Mouse (Mus musculus) ZHBTc4 (cell line): ENCODE results near the gene Slc28a1.

Source experiments
- DNase-seq: peaks from one replicate; pipeline ENCODE4 v3.0.0-alpha.2; 2011; ENCODE audit warnings: low read depth, low spot score

The Slc28a1 gene

GRCm38 (mm10) chr7:81212261-81212681, 97.7 kb downstream of the Slc28a1 start:
- peak; percentile 94 for DNase-seq

- peak; percentile 97 for DNase-seq
These were observed 98.2 kb downstream of the Slc28a1 start for GRCm38 (mm10) chr7:81212697-81213346.

GRCm38 (mm10) chr7:81213347-81214152, 99.0 kb downstream of the Slc28a1 start, which contains the start of gene Pde8a:
Pde8a (plus strand) TSS chr7:81213596.
- DNase-seq: no peak

- peak; percentile 49 for DNase-seq
These were observed 99.7 kb downstream of the Slc28a1 start for GRCm38 (mm10) chr7:81214153-81214907.

GRCm38 (mm10) chr7:81215950-81216349, 101.4 kb downstream of the Slc28a1 start:
- DNase-seq: peak; percentile 30

GRCm38 (mm10) chr7:81219321-81219720, 104.7 kb downstream of the Slc28a1 start:
- DNase-seq: peak; percentile 34
